Mouse (Mus musculus) olfactory bulb, adult 2 months (tissue): Measurements from ENCODE around the gene Ifi35. TPM values are rescaled to one million over a fixed set of nuclear protein-coding genes. Genes with fewer than 3 reads are reported as not detected.
"Not testable (repeated sequence)": the region's sequence is repeated elsewhere in the genome, so short reads cannot be mapped to it uniquely, and the experiment has no call there.

Experiments used
- H3K27ac ChIP-seq: fragments of 200-500 bp; 2 replicates; pipeline ENCODE4 v1.5.1; 2012; ENCODE audit warnings: low read depth, low read length; ENCODE audit not compliant: insufficient read depth
- H3K4me1 ChIP-seq: fragments of 200-500 bp; 2 replicates; pipeline ENCODE4 v1.6.1; 2012; ENCODE audit warnings: low read length; ENCODE audit not compliant: control insufficient read depth, insufficient read depth
- H3K4me3 ChIP-seq: fragments of 200-500 bp; 2 replicates; pipeline ENCODE4 v1.5.1; 2012; ENCODE audit warnings: mild to moderate bottlenecking, low read depth, low read length, moderate library complexity; ENCODE audit not compliant: insufficient read depth
- CTCF ChIP-seq: fragments of 200-500 bp; IDR thresholded peaks from 2 replicates; pipeline ENCODE4 v1.5.1; 2012; ENCODE audit warnings: low read depth, mild to moderate bottlenecking, low read length, moderate library complexity; ENCODE audit not compliant: insufficient read depth
- POLR2A ChIP-seq: fragments of 200-500 bp; IDR thresholded peaks from 2 replicates; pipeline ENCODE4 v1.6.1; 2012; ENCODE audit warnings: mild to moderate bottlenecking, low read depth, low read length, moderate library complexity; ENCODE audit not compliant: insufficient read depth
- WGBS: fragments of 180-500 bp; shearing (Covaris S2); methylation state at CpG from one replicate; pipeline ENCODE4 v1.1.7; 2018; 5-methylcytosine and 5-hydroxymethylcytosine counted together
- polyA plus RNA-seq: library from polyadenylated mRNA; stranded (reverse); fragments of >200 nt; gene quantifications from 2 replicates; pipeline ENCODE4 v1.2.4, GENCODE M21; 2012; ENCODE audit warnings: low replicate concordance; ENCODE audit not compliant: missing spikeins, insufficient read depth, insufficient read length

The Ifi35 gene
- polyA plus RNA-seq, 1 experiment: not detected

GRCm38 (mm10) chr11:101424925-101425813 is 23.0 kb upstream of the Ifi35 start, which contains the start of the genes Rundc1 and Ptges3l:
Rundc1 (plus strand) TSS chr11:101425085.
Ptges3l (minus strand) TSS chr11:101425333.
- under 1% methylated on average over 81 of the region's 81 CpGs for WGBS
- peak within 1 kb of the TSS; percentile 70 for H3K4me3 ChIP-seq
- peak within 1 kb of the TSS; percentile 43; the same call in 1 of the 2 replicates for H3K27ac ChIP-seq
- H3K4me1 ChIP-seq: peaks cover 9% of the 10 kb centered on the region
- TF ChIP-seq CTCF: no peak
- TF ChIP-seq POLR2A: peak; percentile 67

DNA sequence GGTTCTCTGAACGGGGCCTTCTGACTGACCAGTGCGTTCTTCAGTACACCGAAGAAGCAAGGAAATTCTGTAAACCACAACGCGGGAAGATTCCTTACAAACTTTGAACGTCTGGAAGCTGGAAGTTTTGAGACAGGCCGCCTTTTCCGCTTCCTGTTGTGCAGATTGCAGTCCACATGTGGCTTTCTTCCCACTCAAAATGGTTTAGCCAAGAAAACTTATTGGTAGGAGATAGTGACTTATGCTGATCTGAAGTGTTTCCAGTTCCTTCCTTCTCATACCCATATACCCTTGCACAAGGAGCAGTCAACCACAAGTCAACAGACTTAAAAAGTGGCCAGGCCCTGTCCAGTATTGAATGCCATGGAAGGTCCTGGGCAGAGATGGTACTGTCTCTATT is 22.0 kb upstream of the Ifi35 start:
- Histone ChIP-seq H3K4me3 (0 out of 2 replicates have a peak overlapping the region, but pooled peaks have one; percentile 12), H3K27ac (no peak overlapping the region), H3K4me1 (peaks cover 9% of the 10 kb centered on the region)
- TF ChIP-seq CTCF (no peak), POLR2A (no peak)
- WGBS: 45% methylated on average over 8 of the region's 8 CpGs

DNA sequence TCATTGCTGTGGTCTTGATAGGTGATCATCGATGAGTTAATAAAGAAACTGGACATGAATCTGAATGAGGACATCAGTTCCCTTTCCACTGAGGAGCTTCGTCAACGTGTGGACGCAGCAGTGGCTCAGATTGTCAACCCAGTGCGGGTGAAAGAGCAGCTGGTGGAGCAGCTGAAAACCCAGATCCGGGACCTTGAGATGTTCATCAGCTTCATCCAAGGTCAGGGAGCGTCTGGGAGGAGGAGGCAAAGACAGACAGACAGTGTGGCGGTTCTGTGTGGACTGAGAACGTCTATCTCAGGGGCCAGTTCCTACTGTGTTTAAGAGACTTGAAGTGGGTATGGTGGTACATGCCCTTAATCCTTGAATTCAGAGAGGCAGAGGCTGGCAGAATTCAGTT is 16.9 kb upstream of the Ifi35 start:
- TF ChIP-seq POLR2A (no peak), CTCF (no peak)
- WGBS: 90% methylated on average over 9 of the region's 9 CpGs
- Histone ChIP-seq H3K4me3 (no peak overlapping the region), H3K27ac (no peak overlapping the region), H3K4me1 (no peaks in the 10 kb centered on the region; the same call in 1 of the 2 replicates)

- H3K4me3 ChIP-seq: no peak overlapping the region
- TF ChIP-seq POLR2A: no peak
- TF ChIP-seq CTCF: no peak
- no peaks in the 10 kb centered on the region for H3K4me1 ChIP-seq
- 54% methylated on average over 13 of the region's 13 CpGs for WGBS
- no peak overlapping the region for H3K27ac ChIP-seq
Observed at GRCm38 (mm10) chr11:101433396-101433795, 14.8 kb upstream of the Ifi35 start.

GRCm38 (mm10) chr11:101435831-101436230 is 12.4 kb upstream of the Ifi35 start:
- Histone ChIP-seq H3K27ac (no peak overlapping the region), H3K4me3 (no peak overlapping the region), H3K4me1 (no peaks in the 10 kb centered on the region)
- TF ChIP-seq CTCF: no peak
- no peak for TF ChIP-seq POLR2A
- WGBS: 78% methylated on average over 4 of the region's 4 CpGs

GRCm38 (mm10) chr11:101436916-101437315 is 11.3 kb upstream of the Ifi35 start:
- WGBS: 57% methylated on average over 4 of the region's 4 CpGs
- Histone ChIP-seq H3K4me3 (no peak overlapping the region), H3K4me1 (no peaks in the 10 kb centered on the region), H3K27ac (no peak overlapping the region)
- TF ChIP-seq POLR2A: no peak
- TF ChIP-seq CTCF: no peak

GRCm38 (mm10) chr11:101438006-101438405 is 10.2 kb upstream of the Ifi35 start:
- not testable (repeated sequence) for H3K27ac ChIP-seq, H3K4me1 ChIP-seq, H3K4me3 ChIP-seq
- 63% methylated on average over 3 of the region's 3 CpGs for WGBS

DNA sequence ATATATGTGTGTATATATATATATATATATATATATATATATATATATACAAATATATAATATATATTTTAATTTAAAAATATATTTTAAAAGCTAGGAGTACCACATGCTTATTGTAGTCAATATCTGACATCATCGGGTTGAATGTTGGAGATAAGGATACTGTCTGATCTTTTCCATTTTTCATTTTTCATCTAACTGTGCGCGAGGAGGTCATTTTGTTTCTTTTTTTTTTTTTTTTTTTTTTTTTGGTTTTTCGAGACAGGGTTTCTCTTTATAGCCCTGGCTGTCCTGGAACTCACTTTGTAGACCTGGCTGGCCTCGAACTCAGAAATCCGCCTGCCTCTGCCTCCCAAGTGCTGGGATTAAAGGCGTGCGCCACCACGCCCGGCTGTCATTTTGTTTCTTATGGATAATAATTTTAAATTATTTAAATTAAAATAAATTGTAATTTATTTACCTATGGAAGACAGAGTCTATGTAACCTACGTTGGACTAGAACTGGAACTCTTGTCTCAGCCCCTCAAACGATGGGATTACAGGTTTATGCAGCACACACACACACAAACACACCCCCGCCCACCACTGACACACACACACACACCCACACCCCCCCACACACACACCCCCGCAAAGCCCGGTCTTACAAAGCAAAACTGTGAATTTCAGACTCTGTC is 6.6 kb upstream of the Ifi35 start:
- peak; percentile 56; the same call in 1 of the 2 replicates for TF ChIP-seq CTCF
- not testable (repeated sequence) for H3K27ac ChIP-seq, H3K4me1 ChIP-seq
- H3K4me3 ChIP-seq: peak overlapping the region; percentile 35
- WGBS: 29% methylated on average over 15 of the region's 15 CpGs

DNA sequence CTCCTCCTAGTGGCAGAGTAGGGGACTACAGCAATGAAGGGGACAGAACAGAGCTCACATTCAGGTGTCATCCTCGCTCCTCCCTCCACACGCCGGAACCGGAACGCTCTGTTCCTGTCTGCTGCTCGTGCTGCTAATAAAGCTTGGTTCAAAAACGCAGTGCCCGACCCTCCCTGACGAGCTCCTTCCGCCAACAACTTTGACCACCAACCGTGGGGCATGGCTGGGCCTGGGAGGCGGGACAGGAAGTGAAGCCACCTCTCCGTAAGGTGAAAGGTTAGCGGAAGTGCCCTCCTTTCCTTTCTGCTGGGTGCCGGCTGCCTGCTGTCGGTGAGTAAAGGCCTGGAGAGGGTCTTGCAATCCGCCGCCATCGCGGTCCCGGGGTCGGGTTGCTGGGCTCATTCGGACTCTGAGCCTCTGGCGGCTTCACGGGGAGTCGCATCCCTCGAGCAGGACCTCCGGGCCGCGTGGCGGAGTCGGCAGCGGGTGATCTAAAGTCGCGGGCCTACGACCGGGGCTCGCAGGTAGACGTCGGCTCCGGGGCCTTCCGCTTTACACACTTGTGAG is 6.0 kb upstream of the Ifi35 start, which contains the start of gene Rpl27:
Gene Rpl27 (plus strand): TSS at position 172 of the 567 bp plus-strand sequence.
- peak within 1 kb of the TSS; percentile 72 for H3K27ac ChIP-seq
- H3K4me1 ChIP-seq: peaks cover 4% of the 10 kb centered on the region; the same call in 1 of the 2 replicates
- TF ChIP-seq POLR2A: peak; percentile 71
- no peak for TF ChIP-seq CTCF
- peak within 1 kb of the TSS; percentile 82 for H3K4me3 ChIP-seq
- WGBS: under 1% methylated on average over 42 of the region's 42 CpGs
